In the genomic region with DNA sequence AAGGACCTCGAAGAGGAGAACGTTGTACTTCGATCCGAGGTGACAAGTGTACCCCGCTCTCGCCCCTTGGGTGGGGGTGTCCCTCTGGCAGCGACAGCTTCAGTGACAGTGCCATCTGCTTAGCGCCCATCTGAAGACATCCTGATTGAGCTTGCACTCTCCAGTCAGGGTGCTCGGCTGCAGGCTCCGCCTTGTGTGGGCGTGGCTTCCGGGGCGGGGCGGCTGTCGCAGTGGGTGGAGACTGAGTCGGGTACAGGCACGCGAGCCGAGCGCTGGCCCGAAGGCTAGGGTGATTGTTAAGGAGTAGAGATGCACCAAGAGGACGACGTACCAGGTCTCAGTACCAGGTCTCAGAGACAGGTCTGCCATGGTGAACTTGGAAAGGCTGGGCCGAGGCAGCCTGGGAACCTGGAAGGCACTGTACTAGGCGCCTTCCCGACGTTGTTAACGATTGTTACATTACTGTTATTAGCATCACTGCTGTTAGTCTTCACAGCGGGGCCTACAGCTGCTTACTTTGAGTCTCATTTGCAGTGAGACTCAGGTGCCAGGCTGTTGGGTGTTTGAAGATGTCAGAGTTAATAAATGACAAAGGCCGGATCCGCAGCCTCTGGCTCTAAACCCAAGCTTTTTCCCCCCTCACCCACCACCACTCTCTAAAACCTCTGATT, we compare ENCODE assay signal across 12 mouse cellular contexts. TPM values are rescaled to one million over a fixed set of nuclear protein-coding genes. Genes with fewer than 3 reads are reported as not detected.
DNase-seq lines count a peak whose midpoint lies in the region; TF ChIP-seq lines count a peak whose summit lies in the region.
"Had no signal": no experiment of that assay in that cellular context is flagged by ENCODE, and none has a peak within 500 bp of the region (broad histone marks: within the 10 kb centered on the region; RNA-seq: fewer than 3 reads in every experiment).

No protein-coding gene starts in this region.

- no peak for TF ChIP-seq POLR2A in cortical plate, adult 2 months (IDR thresholded peaks at IDR 0.05; ENCODE audit: extremely low read depth, insufficient read depth, low read length)

- DNase-seq in lung, postnatal 10 days, result peak; percentile 48
- DNase-seq in lung, postnatal 14 days, result no peak
- peak; percentile 70 for DNase-seq in liver
- DNase-seq in testis, postnatal 14 days (ENCODE audit: low spot score), result peak; percentile 79
- DNase-seq in ovary, postnatal 14 days (ENCODE audit: low spot score), result no peak
- DNase-seq in thymus, postnatal 10 days (ENCODE audit: low spot score in 2 of 2), result no peak
- DNase-seq: layer of hippocampus, postnatal 36 days had no signal

- TF ChIP-seq CTCF in cortical plate, adult 2 months (IDR thresholded peaks at IDR 0.05; ENCODE audit: extremely low read depth, insufficient read depth, low read length), result no peak

- no peaks in the 10 kb centered on the region; the same call in 1 of the 2 replicates for H3K4me1 ChIP-seq in cortical plate, adult 2 months (ENCODE audit: control insufficient read depth, insufficient read depth, low read length)
- H3K4me1 ChIP-seq: embryonic facial prominence, embryonic 13.5 days; midbrain, embryonic 12.5 days had no signal

- 0 out of 2 replicates have a peak overlapping the region, but pooled peaks have one; percentile 3 for H3K27ac ChIP-seq in cortical plate, adult 2 months (ENCODE audit: insufficient read depth, low read length)
- H3K27ac ChIP-seq: embryonic facial prominence, embryonic 13.5 days; midbrain, embryonic 12.5 days had no signal

- no peak overlapping the region for H3K4me3 ChIP-seq in cortical plate, adult 2 months (ENCODE audit: insufficient read depth, low read length)
- H3K4me3 ChIP-seq: embryonic facial prominence, embryonic 13.5 days; midbrain, embryonic 12.5 days had no signal

RNA-seq across cellular contexts. Expression of gene Cck, which starts 51.7 kb away (rescaled TPM):
- 1,499 and 1,678 TPM in 2 replicates for polyA plus RNA-seq in cortical plate, adult 2 months (2012; rRNA removed)
- polyA plus RNA-seq: Patski; spleen, adult 2 months had no signal

Comparison
In these comparisons a context has a peak if more than half of its experiments do, and no peak if none do; other contexts are left out.
1. DNase-seq: peak in lung, postnatal 10 days (single experiment), liver (single experiment) and testis, postnatal 14 days (single experiment); none in lung, postnatal 14 days (single experiment), ovary, postnatal 14 days (single experiment) and thymus, postnatal 10 days (0 of 2).